In genomic region chr5:74297113-74297512, GRCm38 (mm10) we compare ENCODE assay signal across 14 mouse cellular contexts.
A peak's percentile ranks its signal among the peaks of the same experiment; 100 is the strongest.
DNase-seq lines count a peak whose midpoint lies in the region; ATAC-seq and TF ChIP-seq lines count a peak whose summit lies in the region.
"Had no signal": no experiment of that assay in that cellular context is flagged by ENCODE, and none has a peak within 500 bp of the region (broad histone marks: within the 10 kb centered on the region; RNA-seq: fewer than 3 reads in every experiment).

No protein-coding gene starts in this region.

- no peak for TF ChIP-seq POLR2A in heart, adult 2 months (IDR thresholded peaks at IDR 0.05; ENCODE audit: insufficient read depth, low read depth, low read length)
- no peak for TF ChIP-seq POLR2A in ES-Bruce4 (IDR thresholded peaks at IDR 0.05; ENCODE audit: insufficient read depth, low read length)

- H3K27ac ChIP-seq in heart, adult 2 months = no peak overlapping the region
- peak overlapping the region; percentile 71; the same call in 1 of the 2 replicates for H3K27ac ChIP-seq in lung, embryonic 14.5 days (ENCODE audit: low read depth)
- no peak overlapping the region for H3K27ac ChIP-seq in ES-Bruce4 (ENCODE audit: insufficient read depth, low read length)
- H3K27ac ChIP-seq: forebrain, embryonic 15.5 days; macrophage; stomach, embryonic 15.5 days had no signal

- H3K36me3 ChIP-seq in heart, adult 2 months (ENCODE audit: control insufficient read depth, insufficient read depth, low read length) = peaks cover 2% of the 10 kb centered on the region; the same call in 1 of the 2 replicates
- no peaks in the 10 kb centered on the region for H3K36me3 ChIP-seq in lung, embryonic 14.5 days (ENCODE audit: insufficient read depth)
- H3K36me3 ChIP-seq in ES-Bruce4 (ENCODE audit: control insufficient read depth, insufficient read depth, low read length, poor library complexity, severe bottlenecking) = no peaks in the 10 kb centered on the region
- H3K36me3 ChIP-seq: forebrain, embryonic 15.5 days; stomach, embryonic 15.5 days had no signal

- H3K4me2 ChIP-seq in lung, embryonic 14.5 days = no peak overlapping the region
- H3K4me2 ChIP-seq: forebrain, embryonic 15.5 days; stomach, embryonic 15.5 days had no signal

- peaks cover 6% of the 10 kb centered on the region for H3K4me1 ChIP-seq in heart, adult 2 months (ENCODE audit: control insufficient read depth, insufficient read depth, low read length)
- peaks cover 25% of the 10 kb centered on the region for H3K4me1 ChIP-seq in lung, embryonic 14.5 days (ENCODE audit: insufficient read depth)
- H3K4me1 ChIP-seq in ES-Bruce4 (ENCODE audit: control insufficient read depth, insufficient read depth, low read length) = no peaks in the 10 kb centered on the region
- H3K4me1 ChIP-seq: forebrain, embryonic 15.5 days had no signal

- ATAC-seq in lung, embryonic 14.5 days (ENCODE audit: insufficient read depth) = no peak
- ATAC-seq: forebrain, embryonic 15.5 days had no signal

- 93% methylated on average over 5 of the region's 5 CpGs for WGBS in heart, adult 2 months
- 71% methylated on average over 5 of the region's 5 CpGs for WGBS in lung, embryonic 14.5 days

- no peak for DNase-seq in heart, adult 2 months
- no peak for DNase-seq in heart, postnatal 36 days
- DNase-seq in lung, embryonic 14.5 days = peak; percentile 19
- DNase-seq in lung, postnatal 4 days = no peak
- DNase-seq in induced T-regulatory cell, adult 2 months (ENCODE audit: low read depth) = peak; percentile 16
- no peak for DNase-seq in gastrocnemius, postnatal 4 days (ENCODE audit: low spot score in 2 of 2)
- no peak for DNase-seq in cerebellum, adult 11-12 months
- DNase-seq: cerebellum, postnatal 25 days; gastrocnemius, postnatal 14 days; right cerebral cortex, postnatal 25 days had no signal

- intact Hi-C loops in heart, adult 2 months (cut with DNase I) = no loop called here
- intact Hi-C loops in heart, postnatal 36 days (cut with DNase I) = no loop called here

- H3K4me3 ChIP-seq in heart, adult 2 months = no peak overlapping the region
- no peak overlapping the region for H3K4me3 ChIP-seq in lung, embryonic 14.5 days (ENCODE audit: low read depth, low read length)
- no peak overlapping the region for H3K4me3 ChIP-seq in ES-Bruce4 (ENCODE audit: low read depth, low read length)
- H3K4me3 ChIP-seq: forebrain, embryonic 15.5 days; stomach, embryonic 15.5 days had no signal

- H3K27me3 ChIP-seq in heart, adult 2 months (ENCODE audit: control insufficient read depth, insufficient read depth, low read length) = no peaks in the 10 kb centered on the region
- H3K27me3 ChIP-seq in lung, embryonic 14.5 days (ENCODE audit: insufficient read depth, low read length) = no peaks in the 10 kb centered on the region
- no peaks in the 10 kb centered on the region for H3K27me3 ChIP-seq in ES-Bruce4 (ENCODE audit: control insufficient read depth, insufficient read depth, low read length, poor library complexity, severe bottlenecking)
- H3K27me3 ChIP-seq: forebrain, embryonic 15.5 days; stomach, embryonic 15.5 days had no signal

- TF ChIP-seq EP300 in heart, adult 2 months (IDR thresholded peaks at IDR 0.05; ENCODE audit: insufficient read depth, low read depth, low read length) = no peak
- no peak for TF ChIP-seq EP300 in ES-Bruce4 (IDR thresholded peaks at IDR 0.05; ENCODE audit: insufficient read depth, low read depth, low read length)

- H3K79me2 ChIP-seq in heart, adult 2 months (replicated peaks; ENCODE audit: control insufficient read depth, insufficient read depth, low read length) = no peaks in the 10 kb centered on the region

- peak; percentile 28 for TF ChIP-seq CTCF in heart, adult 2 months (IDR thresholded peaks at IDR 0.05)
- TF ChIP-seq CTCF in lung, embryonic 14.5 days (IDR thresholded peaks at IDR 0.05; ENCODE audit: low read depth) = peak; percentile 52
- TF ChIP-seq CTCF in ES-Bruce4 (IDR thresholded peaks at IDR 0.05; ENCODE audit: low read depth, low read length) = peak; percentile 28

- H3K9me3 ChIP-seq in lung, embryonic 14.5 days (ENCODE audit: low read depth, low read length) = no peaks in the 10 kb centered on the region
- no peaks in the 10 kb centered on the region for H3K9me3 ChIP-seq in ES-Bruce4 (replicated peaks; ENCODE audit: control insufficient read depth, insufficient read depth, low read length, poor library complexity, severe bottlenecking)
- H3K9me3 ChIP-seq: forebrain, embryonic 15.5 days; stomach, embryonic 15.5 days had no signal

- H3K9ac ChIP-seq in heart, adult 2 months (ENCODE audit: low read depth, low read length) = no peak overlapping the region
- no peak overlapping the region for H3K9ac ChIP-seq in lung, embryonic 14.5 days
- H3K9ac ChIP-seq in ES-Bruce4 (ENCODE audit: low read depth, poor library complexity, severe bottlenecking) = no peak overlapping the region
- H3K9ac ChIP-seq: forebrain, embryonic 15.5 days; stomach, embryonic 15.5 days had no signal

Comparison
In these comparisons a context has a peak if more than half of its experiments do, and no peak if none do; other contexts are left out.
1. DNase-seq: peak in lung, embryonic 14.5 days (single experiment) and induced T-regulatory cell, adult 2 months (single experiment); none in heart, adult 2 months (0 of 2), heart, postnatal 36 days (0 of 2), lung, postnatal 4 days (0 of 2), gastrocnemius, postnatal 4 days (0 of 2) and cerebellum, adult 11-12 months (single experiment).
2. Peak in every context shown above with its lines, with median percentiles within 50 percentile points of each other: CTCF ChIP-seq.